Mouse (Mus musculus) stomach, embryonic 15.5 days (tissue): ENCODE measurements around the gene Tfrc. TPM values are rescaled to one million over a fixed set of nuclear protein-coding genes. Genes with fewer than 3 reads are reported as not detected.
A peak's percentile ranks its signal among the peaks of the same experiment; 100 is the strongest.

Experiments
- ATAC-seq: fragments of 200-750 bp; cut with Nextera tagmentation; 2 replicates; pipeline ENCODE4 v1.8.0; 2017; ENCODE audit warnings: low read depth, moderate number of reproducible peaks, moderate TSS enrichment; ENCODE audit not compliant: insufficient read depth, low FRiP score
- H3K27ac ChIP-seq: fragments of 300-500 bp; sonication (generic); 2 replicates; pipeline ENCODE4 v1.5.1; 2015; ENCODE audit warnings: mild to moderate bottlenecking, inconsistent platforms
- H3K27me3 ChIP-seq: fragments of 300-500 bp; sonication (generic); replicated peaks from 2 replicates; pipeline ENCODE4 v1.6.1; 2015; ENCODE audit warnings: inconsistent platforms
- H3K36me3 ChIP-seq: fragments of 300-500 bp; sonication (generic); 2 replicates; pipeline ENCODE4 v1.6.1; 2015; ENCODE audit warnings: inconsistent platforms
- H3K4me1 ChIP-seq: fragments of 300-500 bp; sonication (generic); 2 replicates; pipeline ENCODE4 v1.6.1; 2015; ENCODE audit warnings: inconsistent platforms
- H3K4me2 ChIP-seq: fragments of 300-500 bp; sonication (generic); 2 replicates; pipeline ENCODE4 v1.6.1; 2015; ENCODE audit warnings: mild to moderate bottlenecking, inconsistent platforms
- H3K4me3 ChIP-seq: fragments of 300-500 bp; sonication (generic); replicated peaks from 2 replicates; pipeline ENCODE4 v1.5.1; 2015; ENCODE audit warnings: inconsistent platforms
- H3K9ac ChIP-seq: fragments of 300-500 bp; sonication (generic); 2 replicates; pipeline ENCODE4 v1.6.1; 2015; ENCODE audit warnings: inconsistent platforms
- H3K9me3 ChIP-seq: fragments of 300-500 bp; sonication (generic); 2 replicates; pipeline ENCODE4 v1.6.1; 2016; ENCODE audit warnings: inconsistent platforms
- WGBS: fragments of 180-500 bp; shearing (Covaris S2); methylation state at CpG from one replicate; pipeline ENCODE4 v1.1.7; 2015; 5-methylcytosine and 5-hydroxymethylcytosine counted together
- polyA plus RNA-seq: library from polyadenylated mRNA; unstranded; fragments of >200 nt; fragmentation: Nextera tagmentation; extraction: Ambion mirVana; gene quantifications from 2 replicates; pipeline ENCODE4 v1.2.1, GENCODE M21; 2015

The Tfrc gene
- polyA plus RNA-seq, 1 experiment from 2014 or later, result 68.8 TPM

- WGBS, result 55% methylated on average over 20 of the region's 20 CpGs
- Histone ChIP-seq H3K27ac (no peak overlapping the region), H3K9ac (no peak overlapping the region)
Measured at GRCm38 (mm10) chr16:32641440-32642219, 32.9 kb downstream of the Tfrc start.

DNA sequence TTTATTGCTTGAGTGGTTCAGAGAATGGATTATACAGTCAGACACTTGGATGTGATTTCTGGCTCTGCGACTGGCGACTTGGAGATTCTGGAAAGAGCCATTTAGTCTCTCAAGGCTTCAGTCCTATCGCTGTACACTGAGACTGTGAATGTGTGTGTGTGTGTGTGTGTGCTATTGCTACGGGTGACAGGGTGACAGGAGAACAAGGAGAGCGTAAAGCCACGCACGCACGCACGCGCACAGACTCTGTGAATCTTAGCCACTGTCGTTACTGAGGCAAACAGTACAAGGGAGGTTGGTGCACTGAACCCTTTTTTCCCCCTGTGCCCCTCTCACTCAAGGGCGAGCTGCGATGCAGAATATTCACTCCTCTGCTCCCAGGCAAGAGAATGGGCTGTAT, 33.6 kb downstream of the Tfrc start:
- H3K4me2 ChIP-seq, result no peak overlapping the region
- H3K9ac ChIP-seq, result no peak overlapping the region

More at GRCm38 (mm10) chr16:32641440-32642219, 32.9 kb downstream of the Tfrc start:
- Histone ChIP-seq H3K27me3 (no peaks in the 10 kb centered on the region), H3K36me3 (no peaks in the 10 kb centered on the region), H3K4me2 (no peak overlapping the region), H3K4me3 (no peak overlapping the region), H3K4me1 (peaks cover 20% of the 10 kb centered on the region), H3K9me3 (no peaks in the 10 kb centered on the region)
- no peak for ATAC-seq

DNA sequence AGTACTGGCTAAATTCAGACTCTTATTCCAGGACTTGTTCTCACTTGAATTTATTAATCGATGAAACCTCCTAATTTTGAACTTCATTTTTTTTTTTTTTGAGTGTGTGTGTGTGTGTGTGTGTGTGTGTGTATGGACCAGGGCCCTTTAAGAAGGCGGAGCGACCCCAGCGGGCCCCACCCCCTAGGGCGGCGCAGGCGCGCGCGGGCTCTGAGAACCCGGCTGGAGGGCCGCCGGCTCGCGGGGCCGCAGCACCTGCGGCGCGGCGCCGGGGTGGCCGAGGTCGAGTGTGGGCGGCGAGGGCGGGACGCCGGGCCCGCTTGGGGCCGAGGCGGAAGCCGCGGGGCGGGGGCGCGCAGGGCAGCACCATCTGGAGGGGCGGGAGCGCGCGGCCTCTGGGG, 34.9 kb downstream of the Tfrc start, which contains the start of gene Tnk2:
Tnk2 (plus strand) TSS at position 214 of the 401 bp plus-strand sequence.
- Histone ChIP-seq H3K9me3 (no peaks in the 10 kb centered on the region), H3K27ac (peak within 1 kb of the TSS; percentile 81), H3K9ac (peak within 1 kb of the TSS; percentile 86), H3K27me3 (no peaks in the 10 kb centered on the region), H3K4me2 (peak within 1 kb of the TSS; percentile 92), H3K4me1 (peaks cover 20% of the 10 kb centered on the region), H3K36me3 (no peaks in the 10 kb centered on the region), H3K4me3 (peak within 1 kb of the TSS; percentile 85)
- ATAC-seq, result peak; percentile 88
- under 1% methylated on average over 25 of the region's 40 CpGs for WGBS

More for the DNA sequence above, 33.6 kb downstream of the Tfrc start:
- no peak for ATAC-seq
- WGBS, result 59% methylated on average over 13 of the region's 13 CpGs
- Histone ChIP-seq H3K4me1 (peaks cover 20% of the 10 kb centered on the region), H3K36me3 (no peaks in the 10 kb centered on the region), H3K27me3 (no peaks in the 10 kb centered on the region), H3K4me3 (no peak overlapping the region), H3K27ac (no peak overlapping the region), H3K9me3 (no peaks in the 10 kb centered on the region)

DNA sequence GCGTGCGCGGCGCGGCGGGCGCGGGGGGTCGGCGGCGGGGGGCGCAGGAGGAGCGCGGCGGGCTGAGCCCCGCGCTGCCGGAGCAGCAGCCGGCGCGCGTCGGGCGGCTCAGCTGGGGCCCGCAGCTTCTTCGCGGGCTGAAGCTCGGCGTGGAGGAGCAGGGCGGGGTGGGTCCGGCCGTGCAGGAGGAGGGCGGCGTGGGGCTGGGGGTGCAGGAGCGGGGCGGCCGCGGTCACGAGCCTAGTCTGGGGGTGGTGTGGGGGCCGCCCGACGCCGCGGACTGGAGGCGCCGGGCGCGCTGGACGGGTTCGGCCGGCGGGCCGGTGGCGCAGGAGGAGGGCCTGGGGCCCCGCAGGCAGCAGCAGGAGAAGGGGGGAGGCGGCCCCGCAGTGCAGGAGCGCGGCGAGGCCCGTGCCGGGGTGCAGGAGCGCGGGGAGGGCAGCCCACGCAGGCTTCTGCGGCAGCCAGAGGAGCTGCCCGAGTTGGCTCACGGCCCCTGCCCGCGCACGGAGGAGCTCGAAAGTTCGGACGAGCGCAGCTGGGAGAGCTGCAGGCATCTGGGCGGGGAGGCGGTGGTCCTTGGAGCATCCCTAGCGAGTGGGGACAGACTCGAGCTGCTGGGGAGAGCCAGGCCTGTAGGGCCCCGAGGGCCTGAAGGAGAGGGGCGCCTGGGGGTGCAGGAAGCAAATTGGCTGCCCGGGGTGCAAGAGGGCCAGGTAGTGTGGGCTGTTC, 35.5 kb downstream of the Tfrc start:
- H3K4me3 ChIP-seq, result peak overlapping the region; percentile 85
- H3K27me3 ChIP-seq, result no peaks in the 10 kb centered on the region
- no peaks in the 10 kb centered on the region for H3K36me3 ChIP-seq
- ATAC-seq, result peak; percentile 67
- H3K27ac ChIP-seq, result peak overlapping the region; percentile 81
- H3K9ac ChIP-seq, result peak overlapping the region; percentile 86
- under 1% methylated on average over 70 of the region's 82 CpGs for WGBS
- H3K9me3 ChIP-seq, result no peaks in the 10 kb centered on the region
- peak overlapping the region; percentile 92 for H3K4me2 ChIP-seq
- H3K4me1 ChIP-seq, result peaks cover 20% of the 10 kb centered on the region

- WGBS, result 11% methylated on average over 12 of the region's 12 CpGs
- peak overlapping the region; percentile 92 for H3K4me2 ChIP-seq
- H3K9me3 ChIP-seq, result no peaks in the 10 kb centered on the region
- peaks cover 20% of the 10 kb centered on the region for H3K4me1 ChIP-seq
- H3K27ac ChIP-seq, result peak overlapping the region; percentile 81
- no peaks in the 10 kb centered on the region for H3K36me3 ChIP-seq
- H3K27me3 ChIP-seq, result no peaks in the 10 kb centered on the region
- no peak for ATAC-seq
- peak overlapping the region; percentile 85 for H3K4me3 ChIP-seq
- peak overlapping the region; percentile 86 for H3K9ac ChIP-seq
Measured at GRCm38 (mm10) chr16:32644801-32645170, 36.1 kb downstream of the Tfrc start.

DNA sequence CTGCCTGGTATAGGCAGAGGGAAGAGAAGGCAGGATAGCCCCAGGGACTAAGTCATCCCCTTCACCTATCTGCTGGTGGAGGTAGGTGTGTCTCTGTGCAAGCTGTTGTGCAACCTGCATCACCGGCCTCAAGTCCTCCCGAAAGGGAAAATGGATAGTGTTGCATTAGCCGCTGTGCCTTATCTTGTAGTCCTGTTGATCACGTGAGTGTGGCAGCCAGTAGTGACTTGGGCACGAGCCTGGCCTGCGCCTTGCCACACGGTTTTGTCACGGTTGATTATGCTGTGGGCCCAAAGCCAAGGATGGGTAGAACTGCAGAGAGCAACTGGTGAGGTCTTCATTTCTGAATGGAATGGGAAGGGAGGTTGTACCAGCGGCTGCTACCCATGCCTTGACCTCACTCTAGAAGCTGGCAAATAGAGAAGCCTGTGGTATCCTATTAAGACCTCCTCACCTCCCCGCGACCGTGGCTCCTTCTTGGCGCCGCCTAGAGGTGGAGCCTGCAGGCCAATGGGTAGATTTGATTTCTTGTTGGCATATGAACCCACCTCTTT, 36.7 kb downstream of the Tfrc start:
- no peaks in the 10 kb centered on the region for H3K36me3 ChIP-seq
- H3K27ac ChIP-seq, result peak overlapping the region; percentile 40; the same call in 1 of the 2 replicates
- H3K4me3 ChIP-seq, result peak overlapping the region; percentile 85
- H3K27me3 ChIP-seq, result no peaks in the 10 kb centered on the region
- ATAC-seq, result peak; percentile 52; the same call in 1 of the 2 replicates
- no peak overlapping the region for H3K9ac ChIP-seq
- peaks cover 20% of the 10 kb centered on the region for H3K4me1 ChIP-seq
- peak overlapping the region; percentile 92 for H3K4me2 ChIP-seq
- H3K9me3 ChIP-seq, result no peaks in the 10 kb centered on the region
- WGBS, result 15% methylated on average over 14 of the region's 14 CpGs

DNA sequence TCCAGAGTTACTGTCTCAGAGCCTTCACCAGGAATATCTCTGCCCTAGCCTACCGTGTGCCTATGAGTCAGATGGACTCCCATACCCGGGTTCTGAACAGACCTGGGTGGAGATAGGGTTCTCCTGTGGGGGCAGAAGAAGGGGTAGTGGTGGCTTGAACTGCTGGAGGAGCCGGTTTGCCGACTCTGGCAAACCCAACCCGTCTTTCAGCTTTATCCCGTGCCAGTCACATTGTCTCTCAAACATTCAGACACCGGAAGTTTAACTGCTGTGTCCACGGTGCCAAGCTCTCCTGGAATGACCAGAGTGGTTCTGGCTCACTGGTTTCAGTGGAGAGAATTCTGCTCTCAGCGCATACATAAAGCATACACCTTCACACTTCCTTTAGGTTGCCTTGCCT, 37.3 kb downstream of the Tfrc start:
- H3K9ac ChIP-seq, result no peak overlapping the region
- 59% methylated on average over 9 of the region's 9 CpGs for WGBS
- no peaks in the 10 kb centered on the region for H3K27me3 ChIP-seq
- peak overlapping the region; percentile 92 for H3K4me2 ChIP-seq
- peak overlapping the region; percentile 85 for H3K4me3 ChIP-seq
- ATAC-seq, result no peak
- H3K9me3 ChIP-seq, result no peaks in the 10 kb centered on the region
- peak overlapping the region; percentile 40; the same call in 1 of the 2 replicates for H3K27ac ChIP-seq
- H3K4me1 ChIP-seq, result peaks cover 20% of the 10 kb centered on the region
- H3K36me3 ChIP-seq, result no peaks in the 10 kb centered on the region

DNA sequence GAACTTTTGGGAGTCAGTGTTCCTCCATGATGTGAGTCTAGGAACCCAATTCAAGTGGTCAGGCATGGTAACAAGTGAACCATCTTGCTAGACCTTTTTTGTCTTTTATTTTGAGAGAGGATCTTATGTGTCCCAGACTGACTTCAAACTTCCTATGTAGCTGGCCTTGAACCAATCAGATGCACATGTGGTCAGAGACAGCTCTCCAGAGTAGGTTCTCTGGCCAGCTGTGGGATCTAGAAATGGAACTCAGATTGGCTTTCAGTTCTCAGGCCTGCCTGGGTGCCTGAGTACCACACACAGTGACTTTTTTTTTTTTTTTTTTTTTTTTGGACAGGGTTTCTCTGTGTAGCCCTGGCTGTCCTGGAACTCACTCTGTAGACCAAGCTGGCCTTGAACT, 39.0 kb downstream of the Tfrc start:
- Histone ChIP-seq H3K4me1 (peaks cover 20% of the 10 kb centered on the region), H3K27me3 (no peaks in the 10 kb centered on the region), H3K9me3 (no peaks in the 10 kb centered on the region), H3K4me2 (no peak overlapping the region), H3K9ac (no peak overlapping the region), H3K36me3 (no peaks in the 10 kb centered on the region), H3K4me3 (no peak overlapping the region), H3K27ac (no peak overlapping the region)
- no peak for ATAC-seq

- H3K4me3 ChIP-seq, result no peak overlapping the region
- no peaks in the 10 kb centered on the region for H3K27me3 ChIP-seq
- no peak overlapping the region for H3K27ac ChIP-seq
- H3K9me3 ChIP-seq, result no peaks in the 10 kb centered on the region
- H3K36me3 ChIP-seq, result no peaks in the 10 kb centered on the region
- no peak overlapping the region for H3K9ac ChIP-seq
- ATAC-seq, result no peak
- H3K4me2 ChIP-seq, result no peak overlapping the region
- H3K4me1 ChIP-seq, result peaks cover 12% of the 10 kb centered on the region
Measured at GRCm38 (mm10) chr16:32650461-32650860, 41.7 kb downstream of the Tfrc start.

DNA sequence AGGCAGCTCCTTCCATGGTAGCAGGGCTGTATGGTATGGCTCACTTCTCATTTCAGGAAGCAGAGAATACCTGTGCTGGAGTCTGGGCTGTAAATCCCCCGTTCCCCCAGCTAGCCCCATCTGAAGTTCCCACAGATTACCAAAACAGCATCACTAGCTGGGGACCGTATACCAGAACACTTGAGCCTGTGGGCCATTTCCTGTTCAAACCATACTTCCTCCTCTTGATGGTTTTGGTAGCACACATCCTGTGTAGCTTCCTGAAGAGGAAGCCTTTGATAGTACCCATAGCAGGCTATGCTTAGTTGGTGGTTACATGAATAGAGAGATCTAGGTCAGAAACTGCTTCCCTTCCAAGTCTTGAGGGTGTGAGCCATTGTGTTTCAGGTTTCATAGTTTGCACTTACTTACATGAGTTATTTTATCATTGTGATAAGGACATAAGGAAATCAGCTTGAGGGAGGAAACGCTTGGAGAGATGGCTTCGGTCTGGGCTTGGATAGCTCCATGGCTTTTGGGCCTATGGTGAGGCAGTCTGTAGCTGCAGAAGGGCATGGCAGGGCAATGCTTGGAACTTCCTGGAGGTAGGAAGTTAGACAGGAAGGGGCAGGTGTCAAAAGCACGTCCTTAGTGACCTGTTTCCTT, 42.4 kb downstream of the Tfrc start:
- no peak overlapping the region for H3K4me3 ChIP-seq
- no peak overlapping the region for H3K4me2 ChIP-seq
- no peaks in the 10 kb centered on the region for H3K27me3 ChIP-seq
- 77% methylated on average over 5 of the region's 5 CpGs for WGBS
- peak overlapping the region; percentile 32; the same call in 1 of the 2 replicates for H3K27ac ChIP-seq
- no peaks in the 10 kb centered on the region for H3K36me3 ChIP-seq
- H3K9ac ChIP-seq, result no peak overlapping the region
- H3K4me1 ChIP-seq, result peaks cover 6% of the 10 kb centered on the region
- H3K9me3 ChIP-seq, result no peaks in the 10 kb centered on the region
- ATAC-seq, result no peak

DNA sequence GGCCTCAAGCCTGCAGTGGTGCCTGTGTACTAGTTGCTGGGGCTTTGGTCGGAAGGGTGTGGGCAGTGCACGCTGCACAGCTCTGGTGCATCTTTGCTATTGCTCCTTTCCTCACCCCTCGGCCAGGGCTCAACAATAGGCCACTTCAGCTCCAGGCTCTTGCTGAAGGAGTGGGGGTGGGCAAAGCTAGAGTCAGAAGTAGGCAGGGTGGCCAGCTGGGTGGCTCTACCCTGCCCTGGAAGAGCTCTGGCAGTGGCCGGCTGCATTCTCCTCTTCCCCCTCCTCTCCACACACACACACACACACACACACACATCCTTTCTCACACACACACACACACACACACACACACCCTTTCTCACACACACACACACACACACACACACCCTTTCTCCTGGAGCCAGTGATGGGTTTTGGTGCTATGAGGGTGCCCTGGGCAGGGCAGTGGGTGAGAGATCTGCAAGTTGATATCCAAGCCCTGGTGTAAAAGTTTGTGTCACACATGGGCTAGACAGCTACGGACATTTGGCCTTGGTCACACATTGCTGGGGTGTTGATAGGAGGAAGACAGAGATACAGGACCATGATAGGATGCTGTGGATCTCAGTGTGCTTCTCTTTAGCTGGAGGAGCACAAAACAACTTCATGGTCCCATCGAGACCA, 45.5 kb downstream of the Tfrc start:
- Histone ChIP-seq H3K9me3 (no peaks in the 10 kb centered on the region), H3K36me3 (no peaks in the 10 kb centered on the region), H3K27me3 (no peaks in the 10 kb centered on the region), H3K4me2 (no peak overlapping the region), H3K27ac (no peak overlapping the region), H3K4me1 (peaks cover 11% of the 10 kb centered on the region), H3K9ac (no peak overlapping the region), H3K4me3 (no peak overlapping the region)
- WGBS, result 71% methylated on average over 6 of the region's 6 CpGs
- no peak for ATAC-seq
